8 mouse cellular contexts compared by ENCODE assay signal in the genomic region with DNA sequence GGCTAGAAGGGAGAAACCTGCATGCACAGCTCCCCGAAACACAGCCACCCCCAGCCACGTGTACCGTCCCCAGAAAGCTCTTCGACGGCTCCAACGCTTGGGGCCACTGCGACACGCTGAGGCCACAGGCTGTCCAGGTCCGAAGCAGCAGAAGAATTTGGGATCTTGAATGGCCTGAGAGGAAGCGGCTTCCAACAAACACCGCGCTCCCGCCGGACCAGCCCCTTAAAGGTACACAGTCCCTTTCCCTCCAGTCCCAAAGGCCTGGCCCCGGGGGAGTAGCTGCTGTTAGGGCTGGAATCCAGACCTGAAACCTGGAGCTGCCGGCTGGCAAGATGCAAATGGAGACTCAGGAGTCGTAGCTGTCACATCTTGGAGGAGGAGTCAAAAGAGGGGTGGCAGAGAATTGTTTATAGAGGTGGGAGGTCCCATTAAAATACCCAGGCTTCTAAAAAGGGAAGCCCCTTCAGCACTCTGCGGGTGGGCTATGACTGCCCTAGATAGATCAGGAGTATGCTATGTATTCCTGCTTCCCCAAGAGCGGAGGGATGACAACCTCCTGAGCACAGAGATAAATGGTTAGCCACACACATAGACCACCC. TPM values are rescaled to one million over a fixed set of nuclear protein-coding genes. Genes with fewer than 3 reads are reported as not detected.
DNase-seq lines count a peak whose midpoint lies in the region; ATAC-seq and TF ChIP-seq lines count a peak whose summit lies in the region.

Gene Hapln3, minus strand, starts transcription at position 176 of the 602 bp plus-strand sequence.

- no peak for TF ChIP-seq CTCF in cerebellum, adult 2 months (IDR thresholded peaks at IDR 0.05; ENCODE audit: borderline replicate concordance, insufficient read depth, low read depth, low read length)

- peaks cover 16% of the 10 kb centered on the region for H3K27me3 ChIP-seq in embryonic facial prominence, embryonic 12.5 days
- H3K27me3 ChIP-seq in hindbrain, embryonic 14.5 days (ENCODE audit: control insufficient read depth, insufficient read depth, low read length) = peaks cover 18% of the 10 kb centered on the region; the same call in 1 of the 2 replicates
- H3K27me3 ChIP-seq in liver, embryonic 16.5 days (ENCODE audit: control insufficient read depth, insufficient read depth, low read depth, low read length) = peaks cover 6% of the 10 kb centered on the region
- H3K27me3 ChIP-seq in cerebellum, adult 2 months (ENCODE audit: control insufficient read depth, insufficient read depth, low read length) = no peaks in the 10 kb centered on the region; the same call in 1 of the 2 replicates

- peaks cover 19% of the 10 kb centered on the region for H3K4me1 ChIP-seq in embryonic facial prominence, embryonic 12.5 days
- peaks cover 4% of the 10 kb centered on the region; the same call in 1 of the 2 replicates for H3K4me1 ChIP-seq in hindbrain, embryonic 14.5 days (replicated peaks; ENCODE audit: control insufficient read depth, insufficient read depth, low read length)
- H3K4me1 ChIP-seq in liver, embryonic 16.5 days (ENCODE audit: control insufficient read depth, low read depth, low read length) = no peaks in the 10 kb centered on the region
- no peaks in the 10 kb centered on the region for H3K4me1 ChIP-seq in cerebellum, adult 2 months (ENCODE audit: control insufficient read depth, insufficient read depth, low read length)

- peak; percentile 17 for DNase-seq in kidney, adult 18-20 months
- DNase-seq in kidney, adult 9 months = no peak
- peak; percentile 50 for DNase-seq in hindbrain, embryonic 14.5 days (ENCODE audit: low spot score)
- DNase-seq in yolk sac, embryonic 10.5 days (ENCODE audit: low spot score) = peak; percentile 48
- DNase-seq in thymus, postnatal 10 days (ENCODE audit: low spot score in 2 of 2) = no peak
- DNase-seq in cerebellum, adult 2 months = no peak

- peak within 1 kb of the TSS; percentile 25 for H3K4me3 ChIP-seq in embryonic facial prominence, embryonic 12.5 days
- peak within 1 kb of the TSS; percentile 13 for H3K4me3 ChIP-seq in hindbrain, embryonic 14.5 days (replicated peaks; ENCODE audit: low read length)
- no peak within 1 kb of the TSS for H3K4me3 ChIP-seq in liver, embryonic 16.5 days (ENCODE audit: low read depth, low read length)
- no peak within 1 kb of the TSS for H3K4me3 ChIP-seq in cerebellum, adult 2 months (replicated peaks; ENCODE audit: insufficient read depth, low read depth, low read length)

- no peaks in the 10 kb centered on the region for H3K9me3 ChIP-seq in embryonic facial prominence, embryonic 12.5 days
- no peaks in the 10 kb centered on the region for H3K9me3 ChIP-seq in hindbrain, embryonic 14.5 days (ENCODE audit: control insufficient read depth, low read length)
- no peaks in the 10 kb centered on the region for H3K9me3 ChIP-seq in liver, embryonic 16.5 days (replicated peaks; ENCODE audit: control insufficient read depth, low read length)

- TF ChIP-seq POLR2A in cerebellum, adult 2 months (IDR thresholded peaks at IDR 0.05; ENCODE audit: borderline replicate concordance, insufficient read depth, low read length) = no peak

- peak; percentile 23; the same call in 1 of the 2 replicates for ATAC-seq in embryonic facial prominence, embryonic 12.5 days (ENCODE audit: insufficient number of reproducible peaks, insufficient read depth, low FRiP score, low TSS enrichment)
- no peak for ATAC-seq in hindbrain, embryonic 14.5 days (ENCODE audit: low FRiP score)
- no peak for ATAC-seq in liver, embryonic 16.5 days (ENCODE audit: low read depth)

- WGBS in embryonic facial prominence, embryonic 12.5 days = 4% methylated on average over 19 of the region's 19 CpGs
- WGBS in hindbrain, embryonic 14.5 days = 5% methylated on average over 19 of the region's 19 CpGs
- WGBS in liver, embryonic 16.5 days (ENCODE audit: insufficient replicate concordance) = 7% methylated on average over 19 of the region's 19 CpGs
- 9% methylated on average over 19 of the region's 19 CpGs for WGBS in cerebellum, adult 2 months

- 0 out of 2 replicates have a peak within 1 kb of the TSS, but pooled peaks have one; percentile 6 for H3K27ac ChIP-seq in embryonic facial prominence, embryonic 12.5 days
- no peak within 1 kb of the TSS for H3K27ac ChIP-seq in hindbrain, embryonic 14.5 days
- H3K27ac ChIP-seq in liver, embryonic 16.5 days (ENCODE audit: low read length) = no peak within 1 kb of the TSS
- H3K27ac ChIP-seq in cerebellum, adult 2 months (ENCODE audit: insufficient read depth, low read length) = no peak within 1 kb of the TSS

- H3K9ac ChIP-seq in embryonic facial prominence, embryonic 12.5 days = no peak within 1 kb of the TSS; the same call in 1 of the 2 replicates
- no peak within 1 kb of the TSS for H3K9ac ChIP-seq in hindbrain, embryonic 14.5 days
- H3K9ac ChIP-seq in liver, embryonic 16.5 days (ENCODE audit: low read depth, low read length) = no peak within 1 kb of the TSS

- peak within 1 kb of the TSS; percentile 52 for H3K4me2 ChIP-seq in embryonic facial prominence, embryonic 12.5 days (replicated peaks)
- peak within 1 kb of the TSS; percentile 46 for H3K4me2 ChIP-seq in hindbrain, embryonic 14.5 days (replicated peaks)
- H3K4me2 ChIP-seq in liver, embryonic 16.5 days (ENCODE audit: low read depth, low read length) = peak within 1 kb of the TSS; percentile 38; the same call in 1 of the 2 replicates

- peaks cover 19% of the 10 kb centered on the region for H3K36me3 ChIP-seq in embryonic facial prominence, embryonic 12.5 days
- H3K36me3 ChIP-seq in hindbrain, embryonic 14.5 days (replicated peaks; ENCODE audit: control insufficient read depth, insufficient read depth) = no peaks in the 10 kb centered on the region
- no peaks in the 10 kb centered on the region for H3K36me3 ChIP-seq in liver, embryonic 16.5 days (ENCODE audit: control insufficient read depth, insufficient read depth)

RNA-seq across cellular contexts. Expression of gene Hapln3, which starts in this region (rescaled TPM):
- polyA plus RNA-seq in embryonic facial prominence, embryonic 12.5 days (2016; fragmentation: Nextera tagmentation; extraction: Ambion mirVana) = 2.0 and 2.5 TPM in 2 replicates
- polyA plus RNA-seq in hindbrain, embryonic 14.5 days (2014; fragmentation: Nextera tagmentation; extraction: Ambion mirVana) = 2.2 and 2.5 TPM in 2 replicates
- polyA plus RNA-seq in liver, embryonic 16.5 days (2015; fragmentation: Nextera tagmentation; extraction: Ambion mirVana) = 0.09 and 0.12 TPM in 2 replicates
- 0.79 and 0.87 TPM in 2 replicates for polyA plus RNA-seq in cerebellum, adult 2 months (2012; rRNA removed)

Comparison
In these comparisons a context has a peak if more than half of its experiments do, and no peak if none do; other contexts are left out.
1. DNase-seq: peak in kidney, adult 18-20 months (single experiment), hindbrain, embryonic 14.5 days (single experiment) and yolk sac, embryonic 10.5 days (single experiment); none in kidney, adult 9 months (single experiment), thymus, postnatal 10 days (0 of 2) and cerebellum, adult 2 months (0 of 2).
2. H3K4me3 ChIP-seq: peak in embryonic facial prominence, embryonic 12.5 days (single experiment) and hindbrain, embryonic 14.5 days (single experiment); none in liver, embryonic 16.5 days (single experiment) and cerebellum, adult 2 months (single experiment).
3. Peak in every context shown above with its lines, with median percentiles within 50 percentile points of each other: H3K4me2 ChIP-seq.